Mouse (Mus musculus) bone marrow macrophage, adult 2 months (primary cell): ENCODE measurements around the gene Gm10226.

Experiments
- CTCF ChIP-seq: IDR thresholded peaks from 2 replicates; pipeline ENCODE4 v1.5.1; 2012; ENCODE audit warnings: low read depth, mild to moderate bottlenecking, low read length, moderate library complexity
- POLR2A ChIP-seq: IDR thresholded peaks from 2 replicates; pipeline ENCODE4 v1.6.1; 2012; ENCODE audit warnings: mild to moderate bottlenecking, low read depth, low read length, borderline replicate concordance

- no peak for TF ChIP-seq CTCF
- no peak for TF ChIP-seq POLR2A
Measured at GRCm38 (mm10) chr17:21649936-21650335, 41.7 kb upstream of the Gm10226 start.
